Comparison of ENCODE assay signal across 31 mouse cellular contexts in the genomic region with DNA sequence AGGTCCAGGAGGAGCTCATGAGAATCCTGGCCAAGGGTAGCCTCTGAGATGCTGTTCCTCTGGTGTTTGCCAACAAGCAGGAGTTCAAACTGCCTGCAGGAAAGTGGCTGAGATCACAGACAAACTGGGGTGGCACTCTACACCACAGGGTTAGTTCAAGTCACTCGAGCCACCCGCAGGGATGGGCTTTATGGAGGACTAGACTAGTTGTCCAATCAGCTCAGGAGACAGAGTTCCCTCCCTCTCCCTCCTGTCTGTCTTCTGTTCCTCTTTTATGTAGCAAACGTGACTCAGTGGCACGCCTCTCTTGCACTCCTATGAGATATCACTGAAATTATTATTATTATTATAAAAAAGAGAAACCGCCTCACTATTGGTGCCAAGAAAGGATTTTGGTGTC. TPM values are rescaled to one million over a fixed set of nuclear protein-coding genes. Genes with fewer than 3 reads are reported as not detected.
DNase-seq lines count a peak whose midpoint lies in the region; ATAC-seq and TF ChIP-seq lines count a peak whose summit lies in the region.
"Had no signal": no experiment of that assay in that cellular context is flagged by ENCODE, and none has a peak within 500 bp of the region (broad histone marks: within the 10 kb centered on the region; RNA-seq: fewer than 3 reads in every experiment).

No protein-coding gene starts in this region.

- H3K4me1 ChIP-seq in ES-Bruce4 (ENCODE audit: control insufficient read depth, insufficient read depth, low read length), result peaks cover 2% of the 10 kb centered on the region
- peaks cover 0 to 7% of the 10 kb centered on the region in 2 experiments; a peak in 2 of 4 replicates for H3K4me1 ChIP-seq in liver, embryonic 14.5 days (replicated peaks; ENCODE audit: control insufficient read depth in 2 of 2, insufficient read depth in 2 of 2, low read length in 1 of 2)
- H3K4me1 ChIP-seq: midbrain, embryonic 15.5 days; neural tube, embryonic 12.5 days had no signal

- WGBS in liver, embryonic 14.5 days (ENCODE audit: insufficient replicate concordance), result 51% methylated on average over 5 of the region's 5 CpGs

- DNase-seq in 416B (ENCODE audit: low read depth), result peak; percentile 60
- DNase-seq in c-Kit-positive CD71-positive TER-119-positive erythroid progenitor cells, embryonic 14.5 days (ENCODE audit: low spot score), result peak; percentile 48
- DNase-seq in liver, embryonic 14.5 days (ENCODE audit: low read depth in 3 of 3, low spot score in 3 of 3), result no peak
- no peak for DNase-seq in left cerebral cortex, adult 8-10 months (ENCODE audit: low spot score in 2 of 2)
- no peak for DNase-seq in gastrocnemius, adult 2 months
- DNase-seq in left cerebral cortex, postnatal 14 days (ENCODE audit: low spot score in 2 of 2), result no peak
- DNase-seq in layer of hippocampus, postnatal 36 days, result no peak
- DNase-seq: adrenal gland, adult 2 months; adrenal gland, postnatal 36 days; B cell, adult 2 months; cerebellum, adult 2 months; cerebellum, postnatal 14 days; gastrocnemius, postnatal 36 days; kidney, adult 8-10 months; kidney, postnatal 4 days; left cerebral cortex, postnatal 4 days; lung, embryonic 14.5 days; lung, postnatal 14 days; right cerebral cortex, adult 18-20 months; spleen, adult 18-20 months; thymus, adult 18-20 months; thymus, postnatal 25 days had no signal

- no peak for TF ChIP-seq EP300 in ES-Bruce4 (IDR thresholded peaks at IDR 0.05; ENCODE audit: insufficient read depth, low read depth, low read length)
- no peak for TF ChIP-seq EP300 in liver, embryonic 14.5 days (IDR thresholded peaks at IDR 0.05; ENCODE audit: low read depth)

- H3K36me3 ChIP-seq in ES-Bruce4 (ENCODE audit: control insufficient read depth, insufficient read depth, low read length, poor library complexity, severe bottlenecking), result peaks cover 25% of the 10 kb centered on the region
- H3K36me3 ChIP-seq in liver, embryonic 14.5 days (replicated peaks; ENCODE audit: control insufficient read depth, insufficient read depth, low read depth), result peaks cover 42% of the 10 kb centered on the region

- 0 out of 2 replicates have a peak overlapping the region, but pooled peaks have one; percentile 5 for H3K27ac ChIP-seq in ES-Bruce4 (ENCODE audit: insufficient read depth, low read length)
- H3K27ac ChIP-seq in liver, embryonic 14.5 days, result peak overlapping the region; percentile 61
- no peak overlapping the region for H3K27ac ChIP-seq in gastrocnemius, adult 2 months
- H3K27ac ChIP-seq: heart, embryonic 15.5 days; kidney, postnatal 0 days; midbrain, embryonic 10.5 days; midbrain, embryonic 15.5 days; neural tube, embryonic 12.5 days had no signal

- TF ChIP-seq CTCF in ES-Bruce4 (IDR thresholded peaks at IDR 0.05; ENCODE audit: low read depth, low read length), result no peak
- no peak for TF ChIP-seq CTCF in liver, embryonic 14.5 days (IDR thresholded peaks at IDR 0.05; ENCODE audit: low read depth)
- TF ChIP-seq CTCF in gastrocnemius, adult 2 months (IDR thresholded peaks at IDR 0.05), result no peak

- no peak overlapping the region for H3K9ac ChIP-seq in ES-Bruce4 (ENCODE audit: low read depth, poor library complexity, severe bottlenecking)
- H3K9ac ChIP-seq in liver, embryonic 14.5 days (replicated peaks), result no peak overlapping the region
- H3K9ac ChIP-seq: heart, embryonic 15.5 days; lung, embryonic 14.5 days; midbrain, embryonic 15.5 days; neural tube, embryonic 12.5 days had no signal

- H3K9me3 ChIP-seq in ES-Bruce4 (replicated peaks; ENCODE audit: control insufficient read depth, insufficient read depth, low read length, poor library complexity, severe bottlenecking), result no peaks in the 10 kb centered on the region
- H3K9me3 ChIP-seq in liver, embryonic 14.5 days (ENCODE audit: control insufficient read depth, low read length), result no peaks in the 10 kb centered on the region
- H3K9me3 ChIP-seq: heart, embryonic 15.5 days; midbrain, embryonic 10.5 days; midbrain, embryonic 15.5 days; neural tube, embryonic 12.5 days had no signal

- no peak overlapping the region for H3K4me3 ChIP-seq in ES-Bruce4 (ENCODE audit: low read depth, low read length)
- H3K4me3 ChIP-seq in liver, embryonic 14.5 days (ENCODE audit: insufficient read depth in 1 of 2, low read depth in 2 of 2, low read length in 2 of 2), result no peak overlapping the region
- no peak overlapping the region for H3K4me3 ChIP-seq in gastrocnemius, adult 2 months
- H3K4me3 ChIP-seq: heart, embryonic 15.5 days; midbrain, embryonic 10.5 days; midbrain, embryonic 15.5 days; neural tube, embryonic 12.5 days had no signal

- no peaks in the 10 kb centered on the region for H3K27me3 ChIP-seq in ES-Bruce4 (ENCODE audit: control insufficient read depth, insufficient read depth, low read length, poor library complexity, severe bottlenecking)
- H3K27me3 ChIP-seq in liver, embryonic 14.5 days (ENCODE audit: control insufficient read depth, insufficient read depth, low read length), result no peaks in the 10 kb centered on the region
- H3K27me3 ChIP-seq: heart, embryonic 15.5 days; midbrain, embryonic 15.5 days; neural tube, embryonic 12.5 days had no signal

- no peak overlapping the region for H3K4me2 ChIP-seq in liver, embryonic 14.5 days (ENCODE audit: low read depth)
- H3K4me2 ChIP-seq: heart, embryonic 15.5 days; lung, embryonic 14.5 days; midbrain, embryonic 15.5 days; neural tube, embryonic 12.5 days had no signal

- intact Hi-C loops in gastrocnemius, adult 2 months (cut with DNase I), result no loop called here
- intact Hi-C loops in left cerebral cortex, postnatal 14 days (cut with DNase I), result no loop called here

- peak; percentile 35 for ATAC-seq in liver, embryonic 14.5 days (ENCODE audit: insufficient read depth)
- ATAC-seq: activated CD4-positive, CD25-positive, alpha-beta regulatory T cell, adult 4 months; forebrain, embryonic 14.5 days; intestine, embryonic 16.5 days; midbrain, embryonic 15.5 days had no signal

- no peak for TF ChIP-seq POLR2A in ES-Bruce4 (IDR thresholded peaks at IDR 0.05; ENCODE audit: insufficient read depth, low read length)

RNA-seq across cellular contexts. Expression of gene Tnk2, which starts 9.5 kb away (rescaled TPM):
- polyA plus RNA-seq in ES-Bruce4 (2011; ENCODE audit: insufficient read depth, insufficient read length, low read depth, missing spikeins), result 37.6 and 42.4 TPM in 2 replicates
- 15.3 and 19.4 TPM in 2 replicates for polyA plus RNA-seq in liver, embryonic 14.5 days (2012; rRNA removed)
- 3.8 and 4.6 TPM in 2 replicates for polyA plus RNA-seq in liver, embryonic 14.5 days (2014; fragmentation: Nextera tagmentation; extraction: Ambion mirVana)
- 100 to 1,000 TPM; 243 to 266 (median 252) TPM for total RNA-seq in left cerebral cortex, adult 8-10 months (2022)
- total RNA-seq in gastrocnemius, adult 2 months (2021), result 10 to 100 TPM; 48.4 to 54.4 TPM
- 100 to 1,000 TPM; 112 TPM for total RNA-seq in left cerebral cortex, postnatal 14 days (2021)
- 100 to 1,000 TPM; 189 to 197 TPM for total RNA-seq in layer of hippocampus, postnatal 36 days (2021)

RNA-seq across cellular contexts. Expression of gene Tfrc, which starts 25.5 kb away (rescaled TPM):
- polyA plus RNA-seq in ES-Bruce4 (2011; ENCODE audit: insufficient read depth, insufficient read length, low read depth, missing spikeins), result 118 and 141 TPM in 2 replicates
- polyA plus RNA-seq in liver, embryonic 14.5 days (2012; rRNA removed), result 157 and 235 TPM in 2 replicates
- polyA plus RNA-seq in liver, embryonic 14.5 days (2014; fragmentation: Nextera tagmentation; extraction: Ambion mirVana), result 388 and 433 TPM in 2 replicates
- total RNA-seq in left cerebral cortex, adult 8-10 months (2022), result 10 to 100 TPM; 70.9 to 85.1 (median 81.6) TPM
- 100 to 1,000 TPM in 1 of 2 experiments, 10 to 100 TPM in 1; 77.4 to 174 TPM for total RNA-seq in gastrocnemius, adult 2 months (2021)
- 10 to 100 TPM; 89.4 to 97.8 TPM for total RNA-seq in left cerebral cortex, postnatal 14 days (2021)
- 10 to 100 TPM; 55.9 to 62.1 TPM for total RNA-seq in layer of hippocampus, postnatal 36 days (2021)

Comparison
In these comparisons a context has a peak if more than half of its experiments do, and no peak if none do; other contexts are left out.
1. DNase-seq: peak in 416B (single experiment) and c-Kit-positive CD71-positive TER-119-positive erythroid progenitor cells, embryonic 14.5 days (single experiment); none in liver, embryonic 14.5 days (0 of 3), left cerebral cortex, adult 8-10 months (0 of 2), gastrocnemius, adult 2 months (single experiment), left cerebral cortex, postnatal 14 days (0 of 2) and layer of hippocampus, postnatal 36 days (0 of 2).